Mouse (Mus musculus) regulatory T cell (primary cell): ENCODE results near the gene Casd1.
"Not testable (repeated sequence)": the region's sequence is repeated elsewhere in the genome, so short reads cannot be mapped to it uniquely, and the experiment has no call there.

Experiments used
- in situ Hi-C: fragments of 300-600 bp; cut with MboI, MseI; formaldehyde crosslinking; loops from one replicate; pipeline ENCODE4 v1.15.1; 2025; ENCODE audit warnings: high pct_unique_total_duplicates

Casd1 gene

GRCm38 (mm10) chr6:4611853-4612252, 11.2 kb downstream of the Casd1 start:
- in situ Hi-C loops: no loop called here

DNA sequence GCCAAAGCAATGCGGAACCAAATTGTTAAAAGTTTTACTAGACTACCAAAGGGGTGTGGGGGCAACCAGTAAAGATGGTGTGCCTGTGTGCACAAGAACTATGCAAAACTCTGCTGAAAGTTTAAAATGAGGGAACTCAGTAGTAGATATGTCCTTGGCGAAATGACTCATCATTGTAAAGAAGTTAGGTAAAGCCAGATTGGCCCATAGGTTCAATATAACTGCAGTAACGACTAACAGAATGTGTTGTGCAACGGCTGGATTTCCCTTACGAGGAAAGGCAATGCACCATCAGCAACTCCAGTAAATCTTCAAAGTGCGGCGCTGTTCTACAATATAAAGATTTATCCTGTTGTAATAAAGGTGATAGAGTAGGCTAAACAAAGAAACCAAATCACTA, 11.8 kb downstream of the Casd1 start:
- in situ Hi-C loops: no loop called here

- in situ Hi-C loops: no loop called here
Measured at GRCm38 (mm10) chr6:4617911-4618310, 17.3 kb downstream of the Casd1 start.

GRCm38 (mm10) chr6:4631464-4631863, 30.8 kb downstream of the Casd1 start:
- in situ Hi-C loops: no loop called here

- in situ Hi-C loops: no loop called here
Measured at GRCm38 (mm10) chr6:4633189-4633588, 32.5 kb downstream of the Casd1 start.

GRCm38 (mm10) chr6:4634804-4635203, 34.2 kb downstream of the Casd1 start:
- in situ Hi-C loops: no loop called here

GRCm38 (mm10) chr6:4642068-4642467, 41.4 kb downstream of the Casd1 start:
- in situ Hi-C loops: no loop called here

DNA sequence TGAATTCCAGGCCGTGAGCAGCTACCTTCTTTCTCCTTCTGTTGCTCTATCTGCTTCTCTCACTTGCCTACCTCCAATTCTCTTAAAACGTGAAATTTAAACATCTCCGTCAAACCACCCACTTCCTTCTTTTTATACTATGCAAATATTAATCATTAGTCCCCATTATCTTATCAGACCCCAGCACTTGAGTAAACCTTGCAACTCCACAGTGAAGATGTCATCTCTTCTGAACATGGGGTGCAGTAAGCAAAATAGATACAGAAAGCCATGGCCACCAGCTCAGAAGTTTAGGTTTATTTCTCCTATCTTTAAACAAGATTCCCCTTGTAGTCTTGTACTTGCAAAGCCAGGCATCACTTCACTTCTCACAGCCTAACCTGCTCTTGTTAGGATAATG, 46.7 kb downstream of the Casd1 start:
- in situ Hi-C loops: no loop called here

- in situ Hi-C loops: no loop called here
Measured at GRCm38 (mm10) chr6:4652596-4653134, 52.0 kb downstream of the Casd1 start.

DNA sequence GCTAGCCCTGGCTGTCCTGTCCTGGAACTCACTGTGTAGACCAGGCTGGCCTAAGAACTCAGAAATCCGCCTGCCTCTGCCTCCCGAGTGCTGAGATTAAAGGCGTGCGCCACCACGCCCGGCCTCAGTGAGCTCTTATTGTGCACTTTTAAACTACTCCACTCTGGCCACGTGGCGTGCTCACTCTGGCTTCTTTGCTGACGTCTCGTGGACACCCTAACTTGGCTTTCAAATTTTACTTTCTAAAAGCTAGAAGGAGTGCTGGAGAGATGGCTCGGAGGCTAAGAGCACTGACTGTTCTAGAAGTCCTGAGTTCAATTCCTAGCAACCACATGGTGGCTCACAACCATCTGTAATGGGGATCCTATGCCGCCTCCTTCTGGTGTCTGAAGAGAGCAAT, 53.1 kb downstream of the Casd1 start:
- in situ Hi-C loops: not testable (repeated sequence)

DNA sequence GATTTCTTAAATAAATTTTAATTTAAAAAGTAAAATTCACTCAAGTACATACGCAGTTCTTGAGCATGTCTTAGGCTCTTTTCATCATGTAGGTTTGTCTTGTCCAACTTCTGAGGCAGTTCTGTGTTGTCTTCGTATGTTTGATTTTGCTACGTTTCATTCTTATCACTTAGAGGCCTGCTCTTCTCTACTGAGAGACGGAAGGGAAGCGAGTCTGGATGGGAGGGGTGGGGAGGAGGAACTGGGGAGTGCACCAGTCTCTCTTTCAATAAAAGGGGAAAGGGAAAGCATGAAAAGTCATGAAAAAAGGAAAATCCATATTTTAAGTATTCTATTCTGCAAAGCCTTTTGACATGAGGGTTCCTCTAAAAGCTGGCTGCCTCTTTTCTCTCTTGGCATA, 54.8 kb downstream of the Casd1 start:
- in situ Hi-C loops: no loop called here

- in situ Hi-C loops: no loop called here
Measured at GRCm38 (mm10) chr6:4655924-4656323, 55.3 kb downstream of the Casd1 start.

DNA sequence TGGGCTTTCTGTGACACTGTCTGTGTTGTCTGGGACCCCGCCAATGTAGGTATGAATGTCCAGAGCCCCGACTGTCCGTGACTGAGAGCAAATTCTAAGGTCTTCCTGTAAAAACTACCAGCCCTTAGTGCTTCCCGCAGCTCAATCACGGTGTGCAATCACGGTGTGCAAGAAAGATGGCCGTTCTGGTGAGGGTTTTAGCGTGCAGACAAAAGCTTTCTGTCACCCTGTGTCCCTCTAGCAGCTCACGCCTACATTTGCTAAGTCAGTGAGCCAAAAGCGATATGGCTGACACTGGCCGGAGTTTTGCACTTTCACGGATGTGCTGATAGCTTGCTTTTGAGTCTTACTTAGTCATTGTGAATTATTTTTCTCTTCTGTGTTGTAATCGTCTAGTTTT, 58.2 kb downstream of the Casd1 start:
- in situ Hi-C loops: no loop called here

- in situ Hi-C loops: no loop called here
Measured at GRCm38 (mm10) chr6:4663516-4663915, 62.9 kb downstream of the Casd1 start.

GRCm38 (mm10) chr6:4664313-4664712, 63.7 kb downstream of the Casd1 start:
- in situ Hi-C loops: no loop called here

DNA sequence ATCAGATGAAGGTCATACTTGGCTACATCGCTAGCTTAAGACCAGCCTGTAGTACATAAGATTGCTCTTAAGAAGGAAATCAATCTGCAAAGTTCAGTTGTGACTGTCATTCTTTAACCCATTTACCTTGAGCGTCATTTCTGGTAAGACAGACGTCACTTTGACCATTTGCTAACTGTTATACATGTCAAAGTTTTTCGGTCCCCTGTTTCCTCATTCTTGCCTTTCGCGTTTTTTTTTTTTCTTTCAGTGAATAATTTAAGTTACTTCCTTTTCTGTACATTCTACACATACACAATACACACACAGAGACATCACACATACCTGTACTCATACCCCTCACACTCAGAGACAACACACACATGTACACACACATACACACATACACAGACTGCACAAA, 64.5 kb downstream of the Casd1 start:
- in situ Hi-C loops: no loop called here

DNA sequence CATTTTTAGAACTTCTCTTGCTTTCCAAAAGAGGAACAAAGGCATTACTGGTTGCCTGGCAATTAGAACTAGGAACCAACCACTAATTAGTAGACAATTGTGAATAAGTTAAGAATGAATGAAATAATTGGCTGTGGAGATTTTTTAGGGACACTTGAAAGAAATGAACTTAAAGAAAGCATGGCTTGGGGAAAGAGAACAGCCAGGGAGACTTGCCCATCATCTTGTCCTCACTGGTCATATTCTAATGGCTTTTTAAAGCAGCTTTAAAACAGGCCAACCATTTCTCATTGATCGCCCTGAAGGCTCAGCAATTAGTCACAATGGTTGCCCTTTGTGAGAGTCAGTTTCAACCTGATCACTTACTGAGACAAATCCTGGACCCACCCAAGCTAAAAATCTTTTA, 76.7 kb downstream of the Casd1 start:
- in situ Hi-C loops: no loop called here

GRCm38 (mm10) chr6:4679981-4680380, 79.3 kb downstream of the Casd1 start:
- in situ Hi-C loops: no loop called here

DNA sequence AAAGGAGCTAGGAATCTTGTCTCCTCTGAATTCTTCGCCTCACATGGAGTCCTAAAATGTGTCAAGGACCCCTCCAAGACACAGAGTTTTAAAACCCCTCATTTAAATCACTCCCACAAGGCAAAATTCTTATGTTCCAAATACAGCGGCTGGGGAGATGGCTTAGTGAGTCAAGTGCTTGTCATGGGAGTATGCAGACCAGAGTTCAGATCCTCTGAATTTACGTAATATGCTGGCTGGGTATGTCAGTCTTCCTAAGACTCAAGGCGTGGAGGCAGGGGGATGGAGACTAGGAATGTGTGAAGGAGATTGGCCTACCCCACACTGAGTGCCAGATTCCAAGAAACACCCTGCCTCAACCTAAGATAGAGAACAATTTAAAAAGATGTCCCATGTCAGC, 79.9 kb downstream of the Casd1 start:
- in situ Hi-C loops: no loop called here

GRCm38 (mm10) chr6:4684706-4685340, 84.2 kb downstream of the Casd1 start:
- in situ Hi-C loops: no loop called here

GRCm38 (mm10) chr6:4690438-4690837, 89.8 kb downstream of the Casd1 start:
- in situ Hi-C loops: no loop called here
